Mouse (Mus musculus) heart, embryonic 13.5 days (tissue): ENCODE results near the gene Ckb. TPM values are rescaled to one million over a fixed set of nuclear protein-coding genes. Genes with fewer than 3 reads are reported as not detected.

Experiments used
- ATAC-seq: fragments of 200-750 bp; cut with Nextera tagmentation; 2 replicates; pipeline ENCODE4 v1.8.0; 2017; ENCODE audit warnings: moderate TSS enrichment; ENCODE audit not compliant: insufficient number of reproducible peaks, low FRiP score, low TSS enrichment; ENCODE audit errors: extremely low read depth
- H3K27ac ChIP-seq: fragments of 300-500 bp; sonication (generic); replicated peaks from 2 replicates; pipeline ENCODE4 v1.5.1; 2015; ENCODE audit warnings: moderate library complexity, mild to moderate bottlenecking, inconsistent platforms
- H3K27me3 ChIP-seq: fragments of 300-500 bp; sonication (generic); replicated peaks from 2 replicates; pipeline ENCODE4 v1.6.1; 2015; ENCODE audit warnings: mild to moderate bottlenecking, inconsistent platforms
- H3K36me3 ChIP-seq: fragments of 300-500 bp; sonication (generic); 2 replicates; pipeline ENCODE4 v1.6.1; 2015; ENCODE audit warnings: mild to moderate bottlenecking, inconsistent platforms
- H3K4me1 ChIP-seq: fragments of 300-500 bp; sonication (generic); 2 replicates; pipeline ENCODE4 v1.6.1; 2015; ENCODE audit warnings: inconsistent platforms
- H3K4me2 ChIP-seq: fragments of 300-500 bp; sonication (generic); 2 replicates; pipeline ENCODE4 v1.6.1; 2015; ENCODE audit warnings: inconsistent platforms, mild to moderate bottlenecking, moderate library complexity
- H3K4me3 ChIP-seq: fragments of 300-500 bp; sonication (generic); 2 replicates; pipeline ENCODE4 v1.5.1; 2015; ENCODE audit warnings: moderate library complexity, mild to moderate bottlenecking, inconsistent platforms
- H3K9ac ChIP-seq: fragments of 300-500 bp; sonication (generic); 2 replicates; pipeline ENCODE4 v1.6.1; 2015; ENCODE audit warnings: inconsistent platforms, mild to moderate bottlenecking, moderate library complexity
- H3K9me3 ChIP-seq: fragments of 300-500 bp; sonication (generic); 2 replicates; pipeline ENCODE4 v1.6.1; 2016; ENCODE audit warnings: inconsistent platforms
- WGBS: fragments of 180-500 bp; shearing (Covaris S2); methylation state at CpG from one replicate; pipeline ENCODE4 v1.1.7; 2015; ENCODE audit warnings: mixed read lengths; 5-methylcytosine and 5-hydroxymethylcytosine counted together
- polyA plus RNA-seq: library from polyadenylated mRNA; unstranded; fragments of >200 nt; fragmentation: Nextera tagmentation; extraction: Ambion mirVana; gene quantifications from 2 replicates; pipeline ENCODE4 v1.2.1, GENCODE M21; 2015

Gene Ckb
- polyA plus RNA-seq, 1 experiment from 2014 or later, result 279 TPM

DNA sequence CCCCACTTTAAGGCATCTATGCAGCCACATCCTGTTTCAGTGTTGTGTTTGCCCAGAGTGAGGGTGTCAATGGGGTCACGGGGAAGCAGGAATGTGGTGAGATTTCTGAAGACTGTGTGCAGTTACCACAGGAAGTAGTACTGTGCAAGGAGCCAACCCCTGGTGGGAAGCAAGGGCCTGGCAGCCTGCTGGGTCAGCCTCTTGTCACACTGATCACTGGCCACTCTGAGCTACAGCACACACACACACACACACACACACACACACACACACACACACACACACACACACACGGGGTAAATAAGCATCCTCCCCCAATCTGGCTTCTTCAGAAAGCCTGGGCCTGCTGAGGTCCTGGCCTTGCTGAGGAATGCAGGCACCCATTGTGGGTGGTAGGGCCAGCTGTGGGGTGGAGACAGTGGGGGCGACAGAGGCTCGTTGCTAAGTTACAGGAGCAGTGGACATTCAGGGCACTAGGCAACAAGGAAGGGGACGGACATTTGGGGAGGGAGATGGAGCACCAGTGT is 19.3 kb upstream of the Ckb start:
- Histone ChIP-seq H3K36me3 (no peaks in the 10 kb centered on the region), H3K4me1 (peaks cover 79% of the 10 kb centered on the region), H3K4me3 (no peak overlapping the region), H3K27ac (0 out of 2 replicates have a peak overlapping the region, but pooled peaks have one; percentile 34), H3K9me3 (no peaks in the 10 kb centered on the region), H3K9ac (peak overlapping the region; percentile 52; the same call in 1 of the 2 replicates), H3K27me3 (no peaks in the 10 kb centered on the region), H3K4me2 (no peak overlapping the region)
- no peak for ATAC-seq
- 32% methylated on average over 5 of the region's 5 CpGs for WGBS

GRCm38 (mm10) chr12:111689426-111689825 is 17.3 kb upstream of the Ckb start:
- Histone ChIP-seq H3K36me3 (0 out of 2 replicates have a peak, but pooled peaks cover 2% of the 10 kb centered on the region), H3K27me3 (no peaks in the 10 kb centered on the region), H3K4me1 (peaks cover 77% of the 10 kb centered on the region), H3K4me3 (no peak overlapping the region), H3K9ac (no peak overlapping the region), H3K4me2 (no peak overlapping the region), H3K9me3 (no peaks in the 10 kb centered on the region), H3K27ac (0 out of 2 replicates have a peak overlapping the region, but pooled peaks have one; percentile 7)
- 60% methylated on average over 11 of the region's 11 CpGs for WGBS
- ATAC-seq, result no peak

DNA sequence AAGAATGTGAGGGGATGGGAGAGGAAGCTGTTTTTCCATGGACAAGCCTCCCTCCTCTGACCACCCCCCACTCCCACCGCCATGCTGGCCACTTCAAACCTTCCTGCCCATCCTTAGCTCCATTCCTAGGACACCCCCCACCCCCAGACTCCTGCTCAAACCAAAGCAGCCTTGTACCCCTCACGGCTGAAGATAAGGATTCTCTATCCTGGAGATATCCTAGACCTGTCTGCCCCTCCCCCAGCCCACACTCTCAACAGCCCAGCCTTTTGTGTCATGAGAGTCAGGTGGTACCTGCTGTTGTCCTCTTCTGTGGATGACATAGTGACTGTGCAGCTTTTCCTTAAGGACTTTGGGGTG is 15.9 kb upstream of the Ckb start:
- 9% methylated on average over 2 of the region's 2 CpGs for WGBS
- Histone ChIP-seq H3K9ac (peak overlapping the region; percentile 68), H3K9me3 (no peaks in the 10 kb centered on the region), H3K4me3 (no peak overlapping the region), H3K27me3 (no peaks in the 10 kb centered on the region), H3K27ac (peak overlapping the region; percentile 96), H3K4me1 (peaks cover 75% of the 10 kb centered on the region), H3K36me3 (peaks cover 11% of the 10 kb centered on the region), H3K4me2 (peak overlapping the region; percentile 34)
- ATAC-seq, result no peak

GRCm38 (mm10) chr12:111687350-111688068 is 15.4 kb upstream of the Ckb start:
- Histone ChIP-seq H3K4me3 (no peak overlapping the region), H3K27ac (peak overlapping the region; percentile 96), H3K36me3 (peaks cover 15% of the 10 kb centered on the region), H3K9me3 (no peaks in the 10 kb centered on the region), H3K4me1 (peaks cover 77% of the 10 kb centered on the region), H3K9ac (peak overlapping the region; percentile 68), H3K27me3 (no peaks in the 10 kb centered on the region), H3K4me2 (peak overlapping the region; percentile 34)
- peak; percentile 39 for ATAC-seq
- WGBS, result 14% methylated on average over 14 of the region's 14 CpGs

- no peak for ATAC-seq
- Histone ChIP-seq H3K27ac (peak overlapping the region; percentile 96), H3K9ac (peak overlapping the region; percentile 68; the same call in 1 of the 2 replicates)
Measured at GRCm38 (mm10) chr12:111686390-111686789, 14.3 kb upstream of the Ckb start.

GRCm38 (mm10) chr12:111682806-111683205 is 10.7 kb upstream of the Ckb start:
- H3K9ac ChIP-seq, result peak overlapping the region; percentile 70
- no peaks in the 10 kb centered on the region for H3K27me3 ChIP-seq
- peaks cover 34% of the 10 kb centered on the region for H3K36me3 ChIP-seq
- H3K9me3 ChIP-seq, result no peaks in the 10 kb centered on the region
- no peak for ATAC-seq
- H3K4me2 ChIP-seq, result peak overlapping the region; percentile 42
- H3K27ac ChIP-seq, result peak overlapping the region; percentile 91
- H3K4me1 ChIP-seq, result peaks cover 72% of the 10 kb centered on the region
- no peak overlapping the region for H3K4me3 ChIP-seq
- WGBS, result 43% methylated on average over 5 of the region's 5 CpGs

More at GRCm38 (mm10) chr12:111686390-111686789, 14.3 kb upstream of the Ckb start:
- H3K9me3 ChIP-seq, result no peaks in the 10 kb centered on the region
- WGBS, result 78% methylated on average over 4 of the region's 4 CpGs
- peaks cover 79% of the 10 kb centered on the region for H3K4me1 ChIP-seq
- H3K4me2 ChIP-seq, result no peak overlapping the region
- H3K27me3 ChIP-seq, result no peaks in the 10 kb centered on the region
- peaks cover 20% of the 10 kb centered on the region for H3K36me3 ChIP-seq
- H3K4me3 ChIP-seq, result no peak overlapping the region

- H3K4me1 ChIP-seq, result peaks cover 72% of the 10 kb centered on the region
Measured at GRCm38 (mm10) chr12:111682003-111682402, 9.9 kb upstream of the Ckb start.

DNA sequence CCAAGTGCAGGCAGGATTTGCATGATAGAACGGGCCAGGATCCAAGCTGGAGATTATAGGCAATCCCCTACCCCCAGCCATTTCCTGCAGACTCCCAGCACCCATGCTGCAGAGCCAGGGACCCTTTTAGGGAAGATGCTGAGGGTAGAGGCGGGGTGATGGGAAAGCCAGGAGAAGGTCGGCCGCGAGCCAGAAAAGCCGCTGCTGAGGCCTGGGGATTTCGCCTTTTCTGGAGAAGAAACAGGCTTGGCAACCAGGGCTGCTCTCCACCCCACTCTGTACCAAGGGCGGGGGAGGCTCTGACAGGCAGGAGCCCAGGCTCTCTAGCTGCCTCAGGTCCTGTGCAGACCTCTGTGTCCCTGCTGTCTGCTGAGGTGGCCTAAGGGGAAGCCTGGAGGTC is 9.2 kb upstream of the Ckb start:
- no peaks in the 10 kb centered on the region for H3K9me3 ChIP-seq
- peaks cover 67% of the 10 kb centered on the region for H3K4me1 ChIP-seq
- ATAC-seq, result no peak
- H3K27ac ChIP-seq, result peak overlapping the region; percentile 91
- no peak overlapping the region for H3K4me2 ChIP-seq
- H3K9ac ChIP-seq, result peak overlapping the region; percentile 51
- H3K36me3 ChIP-seq, result peaks cover 34% of the 10 kb centered on the region
- WGBS, result 75% methylated on average over 8 of the region's 8 CpGs
- no peaks in the 10 kb centered on the region for H3K27me3 ChIP-seq
- no peak overlapping the region for H3K4me3 ChIP-seq

More at GRCm38 (mm10) chr12:111682003-111682402, 9.9 kb upstream of the Ckb start:
- no peaks in the 10 kb centered on the region for H3K27me3 ChIP-seq
- ATAC-seq, result no peak
- H3K4me2 ChIP-seq, result no peak overlapping the region
- H3K36me3 ChIP-seq, result peaks cover 34% of the 10 kb centered on the region
- no peak overlapping the region for H3K4me3 ChIP-seq
- H3K9ac ChIP-seq, result peak overlapping the region; percentile 70
- no peaks in the 10 kb centered on the region for H3K9me3 ChIP-seq
- 57% methylated on average over 5 of the region's 5 CpGs for WGBS
- H3K27ac ChIP-seq, result peak overlapping the region; percentile 91

DNA sequence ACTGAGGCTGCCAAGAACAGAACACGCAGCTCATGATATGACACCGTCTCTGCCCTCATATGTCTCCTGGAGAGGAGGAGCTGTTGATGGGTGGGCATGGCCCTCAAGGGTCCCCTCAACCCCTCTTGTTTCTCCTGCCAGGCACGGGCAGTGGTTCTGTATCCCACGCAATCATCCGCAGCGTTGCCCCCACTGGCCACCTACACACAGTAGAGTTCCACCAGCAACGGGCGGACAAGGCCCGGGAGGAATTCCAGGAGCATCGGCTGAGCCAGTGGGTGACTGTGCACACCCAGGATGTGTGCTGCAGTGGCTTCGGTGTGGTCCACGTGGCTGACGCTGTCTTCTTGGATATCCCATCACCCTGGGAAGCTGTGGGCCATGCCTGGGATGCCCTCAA is 8.5 kb upstream of the Ckb start:
- ATAC-seq, result no peak
- WGBS, result 92% methylated on average over 13 of the region's 13 CpGs
- Histone ChIP-seq H3K27me3 (no peaks in the 10 kb centered on the region), H3K36me3 (peaks cover 34% of the 10 kb centered on the region), H3K9me3 (no peaks in the 10 kb centered on the region), H3K4me2 (no peak overlapping the region), H3K4me3 (no peak overlapping the region), H3K4me1 (peaks cover 60% of the 10 kb centered on the region), H3K9ac (no peak overlapping the region), H3K27ac (no peak overlapping the region)

GRCm38 (mm10) chr12:111678997-111679396 is 6.9 kb upstream of the Ckb start:
- peaks cover 2% of the 10 kb centered on the region for H3K27me3 ChIP-seq
- H3K36me3 ChIP-seq, result peaks cover 28% of the 10 kb centered on the region
- no peaks in the 10 kb centered on the region for H3K9me3 ChIP-seq
- H3K27ac ChIP-seq, result no peak overlapping the region
- H3K4me2 ChIP-seq, result peak overlapping the region; percentile 97
- H3K9ac ChIP-seq, result peak overlapping the region; percentile 91
- WGBS, result 39% methylated on average over 7 of the region's 7 CpGs
- peaks cover 69% of the 10 kb centered on the region for H3K4me1 ChIP-seq
- ATAC-seq, result no peak
- H3K4me3 ChIP-seq, result peak overlapping the region; percentile 95

DNA sequence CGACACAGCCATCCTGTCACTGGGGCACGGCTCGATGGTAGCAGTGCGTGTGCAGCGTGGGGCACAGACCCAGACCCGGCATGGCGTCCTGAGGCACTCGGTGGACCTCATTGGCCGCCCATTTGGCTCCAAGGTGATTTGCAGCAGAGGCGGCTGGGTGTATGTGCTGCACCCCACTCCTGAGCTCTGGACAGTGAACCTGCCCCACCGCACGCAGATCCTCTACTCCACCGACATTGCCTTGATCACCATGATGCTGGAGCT is 6.5 kb upstream of the Ckb start:
- no peak overlapping the region for H3K27ac ChIP-seq

More for the DNA sequence above, 6.5 kb upstream of the Ckb start:
- Histone ChIP-seq H3K36me3 (peaks cover 24% of the 10 kb centered on the region), H3K9ac (peak overlapping the region; percentile 91), H3K4me2 (peak overlapping the region; percentile 97), H3K4me3 (peak overlapping the region; percentile 95), H3K9me3 (no peaks in the 10 kb centered on the region), H3K4me1 (peaks cover 69% of the 10 kb centered on the region), H3K27me3 (peaks cover 6% of the 10 kb centered on the region)
- no peak for ATAC-seq
- 7% methylated on average over 13 of the region's 13 CpGs for WGBS
